Mouse (Mus musculus): Measurements from ENCODE around the gene Mast4.

Mast4 gene

GRCm38 (mm10) chr13:102860135-102860534 is 474.2 kb downstream of the Mast4 start:
- DNase-seq (ENCODE audit: low spot score): no peak

GRCm38 (mm10) chr13:102857539-102857838 is 476.8 kb downstream of the Mast4 start:
- no peak for DNase-seq (ENCODE audit: low spot score)

- no peak for DNase-seq (ENCODE audit: low spot score)
Observed at GRCm38 (mm10) chr13:102856821-102857538, 477.3 kb downstream of the Mast4 start.

- no peak for DNase-seq (ENCODE audit: low spot score)
Observed at GRCm38 (mm10) chr13:102852865-102853264, 481.4 kb downstream of the Mast4 start.

- no peak for DNase-seq (ENCODE audit: low spot score)
Observed at GRCm38 (mm10) chr13:102851253-102851652, 483.0 kb downstream of the Mast4 start.

- no peak for DNase-seq (ENCODE audit: low spot score)
Observed at GRCm38 (mm10) chr13:102850594-102850993, 483.7 kb downstream of the Mast4 start.

- no peak for DNase-seq (ENCODE audit: low spot score)
Observed at GRCm38 (mm10) chr13:102849068-102849467, 485.2 kb downstream of the Mast4 start.

GRCm38 (mm10) chr13:102846473-102846872 is 487.8 kb downstream of the Mast4 start:
- DNase-seq (ENCODE audit: low spot score): no peak

- no peak for DNase-seq (ENCODE audit: low spot score)
Observed at GRCm38 (mm10) chr13:102842715-102843114, 491.6 kb downstream of the Mast4 start.

- no peak for DNase-seq (ENCODE audit: low spot score)
Observed at GRCm38 (mm10) chr13:102842237-102842636, 492.1 kb downstream of the Mast4 start.

- no peak for DNase-seq (ENCODE audit: low spot score)
Observed at GRCm38 (mm10) chr13:102839741-102840482, 494.4 kb downstream of the Mast4 start.

GRCm38 (mm10) chr13:102837427-102837826 is 496.9 kb downstream of the Mast4 start:
- DNase-seq (ENCODE audit: low spot score): no peak

GRCm38 (mm10) chr13:102835336-102835735 is 499.0 kb downstream of the Mast4 start:
- no peak for DNase-seq (ENCODE audit: low spot score)

GRCm38 (mm10) chr13:102818287-102818686 is 516.0 kb downstream of the Mast4 start:
- no peak for DNase-seq (ENCODE audit: low spot score)

- no peak for DNase-seq (ENCODE audit: low spot score)
Observed at GRCm38 (mm10) chr13:102816689-102817088, 517.6 kb downstream of the Mast4 start.

GRCm38 (mm10) chr13:102815158-102815557 is 519.1 kb downstream of the Mast4 start:
- no peak for DNase-seq (ENCODE audit: low spot score)

- no peak for DNase-seq (ENCODE audit: low spot score)
Observed at GRCm38 (mm10) chr13:102811129-102811832, 523.0 kb downstream of the Mast4 start.

- DNase-seq (ENCODE audit: low spot score): no peak
Observed at GRCm38 (mm10) chr13:102806652-102807051, 527.6 kb downstream of the Mast4 start.

- DNase-seq (ENCODE audit: low spot score): no peak
Observed at GRCm38 (mm10) chr13:102805190-102805589, 529.1 kb downstream of the Mast4 start.

- DNase-seq (ENCODE audit: low spot score): no peak
Observed at GRCm38 (mm10) chr13:102803206-102803605, 531.1 kb downstream of the Mast4 start.

- no peak for DNase-seq (ENCODE audit: low spot score)
Observed at GRCm38 (mm10) chr13:102792157-102792556, 542.1 kb downstream of the Mast4 start.

- no peak for DNase-seq (ENCODE audit: low spot score)
Observed at GRCm38 (mm10) chr13:102790601-102791155, 543.6 kb downstream of the Mast4 start.

Data from urinary bladder, postnatal 10 days (tissue).